Mouse (Mus musculus) forebrain, postnatal 0 days (tissue): ENCODE results near the gene Extl1. TPM values are rescaled to one million over a fixed set of nuclear protein-coding genes. Genes with fewer than 3 reads are reported as not detected.

Experiments
- ATAC-seq: fragments of 200-750 bp; cut with Nextera tagmentation; 2 replicates; pipeline ENCODE4 v1.8.0; 2017; ENCODE audit warnings: mild to moderate bottlenecking, moderate library complexity
- DNase-seq: peaks from one replicate; pipeline ENCODE4 v3.0.0-alpha.2; 2015
- H3K27ac ChIP-seq: fragments of 300-500 bp; sonication (generic); 2 replicates; pipeline ENCODE4 v1.5.1; 2014; ENCODE audit warnings: low read depth, mild to moderate bottlenecking, antibody characterized with exemption, low read length, moderate library complexity, mixed read lengths
- H3K27me3 ChIP-seq: fragments of 300-500 bp; sonication (generic); 2 replicates; pipeline ENCODE4 v1.6.1; 2014; ENCODE audit warnings: mild to moderate bottlenecking, low read length, mixed read lengths; ENCODE audit not compliant: insufficient read depth
- H3K36me3 ChIP-seq: fragments of 300-500 bp; sonication (generic); 2 replicates; pipeline ENCODE4 v1.6.1; 2014; ENCODE audit warnings: mild to moderate bottlenecking, moderate library complexity; ENCODE audit not compliant: insufficient read depth
- H3K4me1 ChIP-seq: fragments of 300-500 bp; sonication (generic); 2 replicates; pipeline ENCODE4 v1.6.1; 2014; ENCODE audit warnings: antibody characterized with exemption; ENCODE audit not compliant: insufficient read depth
- H3K4me2 ChIP-seq: fragments of 300-500 bp; sonication (generic); 2 replicates; pipeline ENCODE4 v1.6.1; 2014; ENCODE audit warnings: low read depth, mild to moderate bottlenecking, moderate library complexity
- H3K4me3 ChIP-seq: fragments of 300-500 bp; sonication (generic); 2 replicates; pipeline ENCODE4 v1.5.1; 2014; ENCODE audit warnings: low read depth, low read length, mixed read lengths
- H3K9ac ChIP-seq: fragments of 300-500 bp; sonication (generic); 2 replicates; pipeline ENCODE4 v1.6.1; 2014; ENCODE audit warnings: mild to moderate bottlenecking
- H3K9me3 ChIP-seq: fragments of 300-500 bp; sonication (generic); 2 replicates; pipeline ENCODE4 v1.6.1; 2016; ENCODE audit warnings: low read length
- CTCF ChIP-seq: sonication (generic); IDR thresholded peaks from 2 replicates; pipeline ENCODE4 v1.5.1; 2016; ENCODE audit warnings: antibody characterized with exemption, control low read depth, low read depth
- WGBS: fragments of 180-500 bp; shearing (Covaris S2); extraction: QIAGEN DNeasy Blood & Tissue Kit; methylation state at CpG from one replicate; pipeline ENCODE4 v1.1.7; 2014; 5-methylcytosine and 5-hydroxymethylcytosine counted together
- polyA plus RNA-seq: library from polyadenylated mRNA; unstranded; fragments of >200 nt; fragmentation: Nextera tagmentation; extraction: Ambion mirVana; gene quantifications from 2 replicates; pipeline ENCODE4 v1.2.1, GENCODE M21; 2015
- total RNA-seq: library from RNA; depleted of rRNA; stranded (reverse); fragments of >200 nt; gene quantifications from 2 replicates; pipeline ENCODE4 v1.2.3, GENCODE M21; 2014

Gene Extl1
- total and polyA plus RNA-seq, 2 experiments from 2014 or later = 0.95 to 1.2 TPM

DNA sequence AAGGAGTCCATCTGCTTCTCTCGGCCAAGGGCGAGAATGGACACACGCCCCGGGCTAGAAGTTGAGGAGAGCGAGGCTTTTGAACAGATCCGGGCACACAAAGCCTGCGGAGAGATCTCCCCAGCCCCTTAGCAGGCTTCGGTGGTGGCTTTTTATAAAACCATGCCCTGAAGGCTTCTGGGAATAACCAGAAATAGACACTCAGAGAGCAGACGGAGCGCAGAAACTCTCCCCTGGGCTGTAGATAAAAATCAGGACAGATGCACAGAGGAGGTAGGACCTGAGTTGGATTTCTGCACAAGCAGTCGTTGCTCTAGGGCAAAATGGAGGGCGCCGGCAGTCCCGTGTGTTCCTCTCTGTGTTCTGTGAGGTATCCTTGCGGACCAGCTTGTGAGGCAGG, 33.0 kb upstream of the Extl1 start:
- no peak overlapping the region; the same call in 1 of the 2 replicates for H3K9ac ChIP-seq
- ATAC-seq (peak; percentile 16; the same call in 1 of the 2 replicates), DNase-seq (peak; percentile 29)
- H3K27me3 ChIP-seq = no peaks in the 10 kb centered on the region
- H3K4me2 ChIP-seq = no peak overlapping the region
- TF ChIP-seq CTCF = no peak
- H3K27ac ChIP-seq = peak overlapping the region; percentile 59
- H3K9me3 ChIP-seq = no peaks in the 10 kb centered on the region
- peaks cover 4% of the 10 kb centered on the region; the same call in 1 of the 2 replicates for H3K36me3 ChIP-seq
- no peak overlapping the region for H3K4me3 ChIP-seq
- no peaks in the 10 kb centered on the region for H3K4me1 ChIP-seq
- 70% methylated on average over 15 of the region's 15 CpGs for WGBS

DNA sequence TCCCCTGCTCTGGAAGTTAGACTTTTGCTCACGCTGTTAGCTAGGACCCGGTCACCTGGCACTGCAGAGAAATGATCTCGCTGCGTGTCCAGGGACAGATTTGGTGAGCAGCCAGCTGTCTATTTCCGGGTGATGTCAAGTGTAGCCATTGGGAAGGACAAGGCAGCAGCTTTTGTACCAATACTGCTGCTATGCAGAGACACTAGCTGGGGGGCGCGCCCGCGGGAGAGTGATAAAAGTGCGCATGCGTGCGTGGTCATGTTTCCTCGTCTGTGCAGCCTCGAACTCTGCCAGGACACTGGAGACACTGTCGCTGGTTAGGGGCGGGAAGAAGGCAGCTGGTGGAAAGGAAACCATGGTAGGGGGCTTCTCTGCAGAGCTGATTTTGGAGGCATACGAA, 32.5 kb upstream of the Extl1 start:
- H3K4me1 ChIP-seq = no peaks in the 10 kb centered on the region
- H3K4me2 ChIP-seq = no peak overlapping the region
- WGBS = 81% methylated on average over 17 of the region's 17 CpGs
- H3K27me3 ChIP-seq = no peaks in the 10 kb centered on the region
- no peak for TF ChIP-seq CTCF
- no peak overlapping the region for H3K9ac ChIP-seq
- H3K4me3 ChIP-seq = no peak overlapping the region
- no peak for DNase-seq
- H3K9me3 ChIP-seq = no peaks in the 10 kb centered on the region
- H3K27ac ChIP-seq = peak overlapping the region; percentile 59; the same call in 1 of the 2 replicates
- H3K36me3 ChIP-seq = peaks cover 4% of the 10 kb centered on the region; the same call in 1 of the 2 replicates
- ATAC-seq = peak; percentile 25; the same call in 1 of the 2 replicates

DNA sequence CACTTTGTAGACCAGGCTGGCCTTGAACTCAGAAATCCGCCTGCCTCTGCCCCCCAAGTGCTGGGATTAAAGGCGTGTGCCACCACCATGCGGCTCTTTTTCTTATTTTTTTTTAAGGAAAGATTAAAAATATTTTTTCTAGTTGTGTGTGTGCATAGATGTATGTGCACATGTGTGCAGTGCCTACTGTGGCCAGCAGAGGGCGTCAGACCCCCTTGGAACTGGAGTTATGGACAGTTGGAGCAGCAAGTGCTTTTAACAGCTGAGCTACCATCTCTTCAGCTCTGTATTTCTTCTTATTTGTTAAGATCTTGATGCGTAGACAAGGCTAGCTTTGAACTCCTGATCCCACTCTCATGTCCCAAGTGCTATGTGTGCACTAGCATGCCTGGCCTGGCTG, 25.6 kb upstream of the Extl1 start:
- DNase-seq (peak; percentile 44), ATAC-seq (no peak)
- Histone ChIP-seq H3K27ac (no peak overlapping the region), H3K36me3 (peaks cover under 1% of the 10 kb centered on the region; the same call in 1 of the 2 replicates), H3K4me1 (no peaks in the 10 kb centered on the region), H3K4me3 (no peak overlapping the region), H3K4me2 (no peak overlapping the region), H3K27me3 (no peaks in the 10 kb centered on the region), H3K9me3 (no peaks in the 10 kb centered on the region), H3K9ac (no peak overlapping the region)
- WGBS = 75% methylated on average over 5 of the region's 5 CpGs
- peak; percentile 67 for TF ChIP-seq CTCF

DNA sequence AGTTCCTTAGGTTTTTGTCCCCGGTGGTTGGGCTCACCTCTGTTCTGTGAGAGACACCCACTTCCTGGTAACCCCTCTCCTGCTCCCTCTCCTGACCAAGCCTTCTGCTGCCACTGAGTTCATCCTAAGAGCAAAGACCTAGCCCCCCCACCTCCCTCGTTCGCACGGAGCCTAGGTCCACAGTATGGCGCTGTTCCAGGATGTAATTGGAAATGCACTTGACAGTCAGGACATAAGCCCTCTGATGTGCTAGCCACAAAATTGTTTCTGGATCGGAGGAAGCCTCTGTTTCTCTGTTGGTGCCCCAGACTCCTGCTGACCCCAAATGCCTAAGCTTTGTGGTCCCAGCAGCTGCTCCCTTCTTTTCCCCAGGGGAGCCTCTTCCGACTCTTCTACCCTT, 20.1 kb upstream of the Extl1 start:
- Histone ChIP-seq H3K4me2 (no peak overlapping the region), H3K4me1 (peaks cover 15% of the 10 kb centered on the region), H3K4me3 (no peak overlapping the region), H3K9me3 (no peaks in the 10 kb centered on the region), H3K27ac (no peak overlapping the region), H3K36me3 (no peaks in the 10 kb centered on the region), H3K9ac (no peak overlapping the region), H3K27me3 (no peaks in the 10 kb centered on the region)
- peak; percentile 10; the same call in 1 of the 2 replicates for TF ChIP-seq CTCF
- DNase-seq (no peak), ATAC-seq (no peak)
- 41% methylated on average over 7 of the region's 7 CpGs for WGBS

DNA sequence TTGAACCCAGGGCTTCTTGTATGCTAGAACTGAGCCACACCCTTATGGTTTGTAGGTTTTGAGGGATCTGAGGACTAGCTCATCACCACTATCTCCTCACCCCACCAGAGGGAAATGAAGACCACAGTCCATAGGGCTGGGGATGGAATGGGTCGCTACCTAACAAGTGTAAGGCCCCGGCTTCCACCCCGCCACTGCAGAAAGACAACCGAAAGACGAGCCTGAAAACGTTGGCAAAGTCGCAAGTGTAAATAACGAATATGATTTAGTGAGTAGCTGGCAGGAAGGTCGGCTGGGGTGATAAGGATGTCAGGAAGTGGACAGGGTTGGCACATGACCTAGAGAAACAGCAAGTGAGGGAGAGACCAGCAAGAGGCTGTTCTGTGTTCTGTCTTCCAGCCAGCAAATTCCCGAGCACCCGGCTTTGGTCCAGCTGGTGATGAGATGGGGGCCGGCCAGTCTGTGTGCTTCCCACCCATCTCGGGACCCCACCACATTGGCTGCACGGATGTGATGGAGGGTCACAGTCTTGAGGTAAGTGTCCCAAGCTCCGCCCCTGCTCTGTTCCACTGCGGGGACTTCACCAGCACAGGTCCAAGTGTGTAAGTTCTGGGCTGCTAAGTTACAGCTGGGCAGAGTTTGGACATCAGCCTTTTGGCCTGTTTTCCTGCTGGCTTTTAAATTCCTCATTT, 19.1 kb upstream of the Extl1 start:
- Histone ChIP-seq H3K4me3 (no peak overlapping the region), H3K4me1 (peaks cover 15% of the 10 kb centered on the region), H3K36me3 (no peaks in the 10 kb centered on the region), H3K9me3 (no peaks in the 10 kb centered on the region), H3K4me2 (0 out of 2 replicates have a peak overlapping the region, but pooled peaks have one; percentile 70), H3K9ac (no peak overlapping the region), H3K27me3 (no peaks in the 10 kb centered on the region), H3K27ac (no peak overlapping the region; the same call in 1 of the 2 replicates)
- ATAC-seq (no peak), DNase-seq (no peak)
- TF ChIP-seq CTCF = 0 out of 2 replicates have a peak, but pooled peaks have one; percentile 3
- WGBS = 70% methylated on average over 16 of the region's 16 CpGs

DNA sequence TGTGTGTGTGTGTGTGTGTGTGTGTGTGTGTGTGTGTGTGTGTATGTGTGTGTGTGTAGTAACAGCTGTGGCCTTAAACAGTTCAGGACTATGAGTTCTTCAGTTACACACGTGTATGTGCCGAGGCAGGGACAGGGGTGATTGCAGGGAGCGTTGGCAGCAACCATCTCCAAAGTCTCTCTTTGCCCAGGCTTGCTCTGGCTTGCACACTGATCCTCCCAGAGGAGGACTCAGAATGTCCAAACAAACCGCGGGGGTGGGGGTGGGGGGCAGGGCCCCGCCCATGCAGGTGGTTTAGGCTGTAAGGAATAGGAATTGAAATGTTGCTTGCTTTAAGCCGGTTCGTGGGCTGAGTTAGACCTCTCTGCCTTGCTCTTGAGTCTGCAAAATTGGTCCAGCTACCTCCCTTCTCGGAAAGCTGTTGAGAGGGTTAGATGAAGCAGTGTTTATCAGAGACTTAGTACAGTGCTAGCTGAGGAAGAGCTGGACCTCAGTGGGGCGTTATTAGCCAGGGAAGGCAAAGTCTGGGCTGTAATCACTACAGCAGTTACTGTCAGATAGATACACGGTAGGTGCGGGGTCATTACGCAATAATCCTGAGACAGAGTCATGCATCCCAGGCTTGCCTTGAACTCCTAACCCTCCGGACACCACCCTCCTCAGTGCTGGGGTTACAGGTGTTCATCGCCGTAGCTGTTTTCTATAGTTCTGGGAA, 18.4 kb upstream of the Extl1 start:
- Histone ChIP-seq H3K27me3 (no peaks in the 10 kb centered on the region), H3K9me3 (no peaks in the 10 kb centered on the region), H3K4me2 (peak overlapping the region; percentile 70), H3K4me1 (peaks cover 15% of the 10 kb centered on the region), H3K27ac (peak overlapping the region; percentile 90), H3K9ac (no peak overlapping the region), H3K4me3 (no peak overlapping the region), H3K36me3 (no peaks in the 10 kb centered on the region)
- ATAC-seq (0 out of 2 replicates have a peak, but pooled peaks have one; percentile 14), DNase-seq (no peak)
- no peak for TF ChIP-seq CTCF
- WGBS = 63% methylated on average over 16 of the region's 16 CpGs

DNA sequence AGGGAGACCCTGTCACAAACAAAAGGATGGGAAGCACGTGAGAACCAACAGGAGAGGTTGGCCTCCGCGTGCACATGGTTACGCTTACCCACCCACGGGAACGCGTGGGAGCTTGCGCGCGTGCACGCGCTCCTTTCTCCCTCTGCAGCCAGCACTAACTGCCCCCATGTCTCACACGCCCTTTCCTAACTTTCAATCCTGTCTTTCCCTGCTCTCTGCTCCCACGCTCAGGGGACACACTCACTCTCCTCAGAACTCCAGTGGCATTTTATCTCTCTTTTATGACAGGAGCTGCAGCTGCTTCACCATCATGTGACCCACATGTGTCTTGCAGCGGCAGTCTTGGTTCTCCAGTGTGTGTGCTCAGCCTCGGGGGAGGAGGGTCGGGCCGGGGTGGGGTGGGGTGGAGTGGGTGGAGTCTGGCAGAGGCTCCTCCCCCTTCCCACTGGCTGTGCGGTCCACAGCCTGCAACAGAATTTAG, 17.6 kb upstream of the Extl1 start:
- Histone ChIP-seq H3K36me3 (no peaks in the 10 kb centered on the region), H3K27ac (peak overlapping the region; percentile 90), H3K9ac (peak overlapping the region; percentile 59), H3K9me3 (no peaks in the 10 kb centered on the region), H3K4me2 (peak overlapping the region; percentile 70), H3K4me3 (peak overlapping the region; percentile 39), H3K4me1 (peaks cover 15% of the 10 kb centered on the region), H3K27me3 (no peaks in the 10 kb centered on the region)
- peak; percentile 84 for DNase-seq
- peak; percentile 85 for ATAC-seq
- 11% methylated on average over 19 of the region's 19 CpGs for WGBS
- no peak for TF ChIP-seq CTCF
